Mouse (Mus musculus) layer of hippocampus, adult 2 months (tissue): ENCODE data around the gene Dhx15. TPM values are rescaled to one million over a fixed set of nuclear protein-coding genes. Genes with fewer than 3 reads are reported as not detected.
"Not testable (repeated sequence)": the region's sequence is repeated elsewhere in the genome, so short reads cannot be mapped to it uniquely, and the experiment has no call there.

ENCODE experiments used
- DNase-seq, 2 experiments: peaks; one replicate each; pipeline ENCODE4 v3.0.0; 2022; ENCODE audit warnings: low spot score in 2 of 2
- H3K27ac ChIP-seq: fragments of 200-600 bp; 2 replicates; pipeline ENCODE4 v1.8.1; 2022
- H3K4me3 ChIP-seq: fragments of 200-600 bp; 2 replicates; pipeline ENCODE4 v1.8.1; 2022; ENCODE audit warnings: mild to moderate bottlenecking
- CTCF ChIP-seq: fragments of 200-600 bp; conservative IDR thresholded peaks from 2 replicates; pipeline ENCODE4 v1.8.1; 2022; ENCODE audit warnings: antibody characterized with exemption, mild to moderate bottlenecking, moderate library complexity
- long read RNA-seq, 2 experiments: library from polyadenylated mRNA; stranded (forward); transcript quantifications; one replicate each; pipeline ENCODE4 v2.0.0; 2021; ENCODE audit warnings: borderline mapping rate in 2 of 2
- total RNA-seq, 2 experiments: library from RNA; stranded (reverse); gene quantifications; 2 replicates each; pipeline ENCODE4 v1.2.3; 2021

Dhx15 gene
- 100 to 1,000 TPM in 1 of 2 experiments, 10 to 100 TPM in 1; 96.1 to 101 TPM for total RNA-seq
- long read RNA-seq, experiment 1, transcript Dhx15-201 (14 exons, 3,010 nt) = major isoform, 16 of 33 reads
- long read RNA-seq, experiment 1, partial matches to known transcripts = 5 of 33 reads
- long read RNA-seq, experiment 1, other reads (novel, unspliced or antisense) = 11 of 33 reads
- long read RNA-seq, experiment 2, transcript Dhx15-201 (14 exons, 3,010 nt) = major isoform, 22 of 38 reads
- long read RNA-seq, experiment 2, partial matches to known transcripts = 7 of 38 reads
- long read RNA-seq, experiment 2, other reads (novel, unspliced or antisense) = 8 of 38 reads

- DNase-seq = peak; percentile 90 to 92
- Histone ChIP-seq H3K4me3 (peak within 1 kb of the TSS; percentile 98), H3K27ac (peak within 1 kb of the TSS; percentile 97)
- TF ChIP-seq CTCF = peak; percentile 49
Observed at GRCm38 (mm10) chr5:52190371-52191179, at the start of gene Dhx15. Gene Dhx15 (minus strand): TSS chr5:52190514.

- TF ChIP-seq CTCF = no peak
- Histone ChIP-seq H3K4me3 (no peak overlapping the region), H3K27ac (no peak overlapping the region)
- DNase-seq = no peak
Observed at GRCm38 (mm10) chr5:52238877-52239276, 48.6 kb upstream of the Dhx15 start.

- Histone ChIP-seq H3K4me3 (no peak overlapping the region), H3K27ac (no peak overlapping the region)
- no peak for TF ChIP-seq CTCF
- DNase-seq = no peak
Observed at GRCm38 (mm10) chr5:52237956-52238735, 47.8 kb upstream of the Dhx15 start.

GRCm38 (mm10) chr5:52236585-52236984 is 46.3 kb upstream of the Dhx15 start:
- H3K4me3 ChIP-seq, H3K27ac ChIP-seq, DNase-seq: not testable (repeated sequence)

GRCm38 (mm10) chr5:52234570-52234969 is 44.3 kb upstream of the Dhx15 start:
- H3K27ac ChIP-seq = 0 out of 2 replicates have a peak overlapping the region, but pooled peaks have one; percentile 28
- no peak for TF ChIP-seq CTCF
- no peak for DNase-seq
- no peak overlapping the region for H3K4me3 ChIP-seq

GRCm38 (mm10) chr5:52233891-52234290 is 43.6 kb upstream of the Dhx15 start:
- TF ChIP-seq CTCF = no peak
- no peak overlapping the region for H3K27ac ChIP-seq
- no peak for DNase-seq
- no peak overlapping the region for H3K4me3 ChIP-seq

GRCm38 (mm10) chr5:52232611-52233010 is 42.3 kb upstream of the Dhx15 start:
- no peak for TF ChIP-seq CTCF
- Histone ChIP-seq H3K4me3 (no peak overlapping the region), H3K27ac (no peak overlapping the region)
- DNase-seq = no peak

GRCm38 (mm10) chr5:52232199-52232598 is 41.9 kb upstream of the Dhx15 start:
- TF ChIP-seq CTCF = no peak
- H3K27ac ChIP-seq = no peak overlapping the region
- DNase-seq = no peak
- H3K4me3 ChIP-seq = no peak overlapping the region

- DNase-seq = no peak
- H3K4me3 ChIP-seq = no peak overlapping the region
- H3K27ac ChIP-seq = no peak overlapping the region
- no peak for TF ChIP-seq CTCF
Observed at GRCm38 (mm10) chr5:52230466-52230865, 40.2 kb upstream of the Dhx15 start.

- Histone ChIP-seq H3K27ac (no peak overlapping the region), H3K4me3 (no peak overlapping the region)
- no peak for TF ChIP-seq CTCF
- no peak for DNase-seq
Observed at GRCm38 (mm10) chr5:52226677-52227076, 36.4 kb upstream of the Dhx15 start.

- no peak for DNase-seq
- Histone ChIP-seq H3K4me3 (no peak overlapping the region), H3K27ac (no peak overlapping the region)
- no peak for TF ChIP-seq CTCF
Observed at GRCm38 (mm10) chr5:52221596-52221995, 31.3 kb upstream of the Dhx15 start.

- Histone ChIP-seq H3K4me3 (no peak overlapping the region), H3K27ac (no peak overlapping the region)
- TF ChIP-seq CTCF = no peak
- no peak for DNase-seq
Observed at GRCm38 (mm10) chr5:52220013-52220804, 29.9 kb upstream of the Dhx15 start.
